Mouse (Mus musculus): ENCODE data around the gene Suds3.

The Suds3 gene

GRCm38 (mm10) chr5:117134889-117135456 lies 19.1 kb upstream of the Suds3 start:
- DNase-seq = no peak

GRCm38 (mm10) chr5:117134066-117134888 lies 18.4 kb upstream of the Suds3 start:
- DNase-seq = peak; percentile 37 to 39

- peak; percentile 83 to 84 for DNase-seq
Observed at GRCm38 (mm10) chr5:117133446-117134065, 17.6 kb upstream of the Suds3 start.

- DNase-seq = no peak
Observed at GRCm38 (mm10) chr5:117130726-117131125, 14.8 kb upstream of the Suds3 start.

- no peak for DNase-seq
Observed at GRCm38 (mm10) chr5:117127051-117127450, 11.1 kb upstream of the Suds3 start.

- no peak for DNase-seq
Observed at GRCm38 (mm10) chr5:117125482-117126346, 9.8 kb upstream of the Suds3 start.

- peak; percentile 43 to 47 for DNase-seq
Observed at GRCm38 (mm10) chr5:117123840-117124239, 7.9 kb upstream of the Suds3 start.

- DNase-seq = no peak
Observed at GRCm38 (mm10) chr5:117123102-117123501, 7.2 kb upstream of the Suds3 start.

GRCm38 (mm10) chr5:117121657-117122056 lies 5.7 kb upstream of the Suds3 start:
- DNase-seq = no peak

GRCm38 (mm10) chr5:117120489-117121466 lies 4.9 kb upstream of the Suds3 start:
- peak; percentile 23 to 24 for DNase-seq

GRCm38 (mm10) chr5:117119777-117120488 lies 4.0 kb upstream of the Suds3 start, which contains the start of gene Taok3:
Taok3 (plus strand) TSS chr5:117120129.
- DNase-seq = peak; percentile 98 to 99

GRCm38 (mm10) chr5:117118850-117119249 lies 2.9 kb upstream of the Suds3 start:
- DNase-seq = no peak

GRCm38 (mm10) chr5:117118220-117118619 lies 2.3 kb upstream of the Suds3 start:
- DNase-seq = no peak

- DNase-seq = no peak
Observed at GRCm38 (mm10) chr5:117117716-117118115, 1.8 kb upstream of the Suds3 start.

- DNase-seq = no peak
Observed at GRCm38 (mm10) chr5:117117241-117117640, 1.3 kb upstream of the Suds3 start.

- no peak for DNase-seq
Observed at GRCm38 (mm10) chr5:117116660-117117059, 747 bp upstream of the Suds3 start.

GRCm38 (mm10) chr5:117115193-117115767 lies 633 bp downstream of the Suds3 start:
- DNase-seq = peak; percentile 49 to 60

- peak; percentile 51 to 58 for DNase-seq
Observed at GRCm38 (mm10) chr5:117114581-117115192, 1.2 kb downstream of the Suds3 start.

- peak; percentile 68 to 72 for DNase-seq
Observed at GRCm38 (mm10) chr5:117113330-117113729, 2.6 kb downstream of the Suds3 start.

- no peak for DNase-seq
Observed at GRCm38 (mm10) chr5:117111774-117112112, 4.2 kb downstream of the Suds3 start.
